Mouse (Mus musculus): ENCODE data around the gene Atp5mpl. TPM values are rescaled to one million over a fixed set of nuclear protein-coding genes. Genes with fewer than 3 reads are reported as not detected.

The Atp5mpl gene
- polyA plus RNA-seq, 1 experiment = 386 TPM

DNA sequence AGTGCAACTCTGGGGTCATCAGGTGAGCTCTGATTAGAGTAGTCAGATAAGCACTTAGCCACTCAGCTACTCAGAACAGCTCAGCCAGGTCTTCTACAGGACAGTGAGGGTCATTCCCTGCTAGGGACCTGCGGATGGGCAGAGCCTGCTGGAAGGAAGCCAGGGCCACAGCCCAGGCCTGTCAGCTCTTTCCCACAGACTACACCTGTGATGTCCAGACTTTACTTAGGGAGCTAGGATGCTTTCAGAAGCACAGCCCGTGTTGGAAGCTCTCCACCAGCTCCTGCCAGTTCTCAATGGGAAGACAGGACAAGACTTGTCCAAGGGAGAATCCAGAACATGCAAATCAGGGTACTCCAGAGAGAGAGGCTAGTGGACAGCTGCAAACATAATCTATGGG lies 32.8 kb downstream of the Atp5mpl start:
- H3K4me1 ChIP-seq (ENCODE audit: control insufficient read depth, insufficient read depth, low read length) = peaks cover 14% of the 10 kb centered on the region
- no peaks in the 10 kb centered on the region for H3K27me3 ChIP-seq (ENCODE audit: control insufficient read depth, insufficient read depth, low read length, poor library complexity, severe bottlenecking)
- no peak overlapping the region for H3K9ac ChIP-seq (ENCODE audit: low read depth, poor library complexity, severe bottlenecking)
- no peaks in the 10 kb centered on the region for H3K36me3 ChIP-seq (ENCODE audit: control insufficient read depth, insufficient read depth, low read length, poor library complexity, severe bottlenecking)
- H3K4me3 ChIP-seq (ENCODE audit: low read depth, low read length) = no peak overlapping the region
- H3K27ac ChIP-seq (ENCODE audit: insufficient read depth, low read length) = no peak overlapping the region
- TF ChIP-seq CTCF (IDR thresholded peaks at IDR 0.05; ENCODE audit: low read depth, low read length) (no peak), EP300 (IDR thresholded peaks at IDR 0.05; ENCODE audit: insufficient read depth, low read depth, low read length) (no peak), POLR2A (IDR thresholded peaks at IDR 0.05; ENCODE audit: insufficient read depth, low read length) (no peak)
- no peaks in the 10 kb centered on the region for H3K9me3 ChIP-seq (replicated peaks; ENCODE audit: control insufficient read depth, insufficient read depth, low read length, poor library complexity, severe bottlenecking)

- Histone ChIP-seq H3K27me3 (ENCODE audit: control insufficient read depth, insufficient read depth, low read length, poor library complexity, severe bottlenecking) (no peaks in the 10 kb centered on the region), H3K9me3 (replicated peaks; ENCODE audit: control insufficient read depth, insufficient read depth, low read length, poor library complexity, severe bottlenecking) (no peaks in the 10 kb centered on the region), H3K9ac (ENCODE audit: low read depth, poor library complexity, severe bottlenecking) (no peak overlapping the region), H3K4me1 (ENCODE audit: control insufficient read depth, insufficient read depth, low read length) (peaks cover 6% of the 10 kb centered on the region), H3K4me3 (ENCODE audit: low read depth, low read length) (no peak overlapping the region), H3K36me3 (ENCODE audit: control insufficient read depth, insufficient read depth, low read length, poor library complexity, severe bottlenecking) (no peaks in the 10 kb centered on the region), H3K27ac (ENCODE audit: insufficient read depth, low read length) (no peak overlapping the region)
- no peak for TF ChIP-seq CTCF (IDR thresholded peaks at IDR 0.05; ENCODE audit: low read depth, low read length)
Observed at GRCm38 (mm10) chr12:111933032-111933704, 33.6 kb downstream of the Atp5mpl start.

- Histone ChIP-seq H3K9me3 (replicated peaks; ENCODE audit: control insufficient read depth, insufficient read depth, low read length, poor library complexity, severe bottlenecking) (no peaks in the 10 kb centered on the region), H3K27ac (ENCODE audit: insufficient read depth, low read length) (no peak overlapping the region), H3K27me3 (ENCODE audit: control insufficient read depth, insufficient read depth, low read length, poor library complexity, severe bottlenecking) (no peaks in the 10 kb centered on the region), H3K9ac (ENCODE audit: low read depth, poor library complexity, severe bottlenecking) (no peak overlapping the region), H3K4me3 (ENCODE audit: low read depth, low read length) (no peak overlapping the region), H3K36me3 (ENCODE audit: control insufficient read depth, insufficient read depth, low read length, poor library complexity, severe bottlenecking) (no peaks in the 10 kb centered on the region), H3K4me1 (ENCODE audit: control insufficient read depth, insufficient read depth, low read length) (peaks cover 4% of the 10 kb centered on the region)
- TF ChIP-seq EP300 (IDR thresholded peaks at IDR 0.05; ENCODE audit: insufficient read depth, low read depth, low read length) (no peak), CTCF (IDR thresholded peaks at IDR 0.05; ENCODE audit: low read depth, low read length) (no peak), POLR2A (IDR thresholded peaks at IDR 0.05; ENCODE audit: insufficient read depth, low read length) (no peak)
Observed at GRCm38 (mm10) chr12:111932513-111932912, 34.3 kb downstream of the Atp5mpl start.

GRCm38 (mm10) chr12:111931411-111932025 lies 35.3 kb downstream of the Atp5mpl start:
- no peak overlapping the region for H3K27ac ChIP-seq (ENCODE audit: insufficient read depth, low read length)
- H3K27me3 ChIP-seq (ENCODE audit: control insufficient read depth, insufficient read depth, low read length, poor library complexity, severe bottlenecking) = no peaks in the 10 kb centered on the region
- no peak for TF ChIP-seq CTCF (IDR thresholded peaks at IDR 0.05; ENCODE audit: low read depth, low read length)
- no peak for TF ChIP-seq EP300 (IDR thresholded peaks at IDR 0.05; ENCODE audit: insufficient read depth, low read depth, low read length)
- no peak for TF ChIP-seq POLR2A (IDR thresholded peaks at IDR 0.05; ENCODE audit: insufficient read depth, low read length)
- H3K9me3 ChIP-seq (replicated peaks; ENCODE audit: control insufficient read depth, insufficient read depth, low read length, poor library complexity, severe bottlenecking) = no peaks in the 10 kb centered on the region
- no peak overlapping the region for H3K4me3 ChIP-seq (ENCODE audit: low read depth, low read length)
- no peaks in the 10 kb centered on the region for H3K36me3 ChIP-seq (ENCODE audit: control insufficient read depth, insufficient read depth, low read length, poor library complexity, severe bottlenecking)
- no peak overlapping the region for H3K9ac ChIP-seq (ENCODE audit: low read depth, poor library complexity, severe bottlenecking)
- H3K4me1 ChIP-seq (ENCODE audit: control insufficient read depth, insufficient read depth, low read length) = peaks cover 4% of the 10 kb centered on the region

- H3K36me3 ChIP-seq (ENCODE audit: control insufficient read depth, insufficient read depth, low read length, poor library complexity, severe bottlenecking) = no peaks in the 10 kb centered on the region
- no peak overlapping the region for H3K9ac ChIP-seq (ENCODE audit: low read depth, poor library complexity, severe bottlenecking)
- H3K9me3 ChIP-seq (replicated peaks; ENCODE audit: control insufficient read depth, insufficient read depth, low read length, poor library complexity, severe bottlenecking) = no peaks in the 10 kb centered on the region
- H3K4me3 ChIP-seq (ENCODE audit: low read depth, low read length) = no peak overlapping the region
- H3K4me1 ChIP-seq (ENCODE audit: control insufficient read depth, insufficient read depth, low read length) = no peaks in the 10 kb centered on the region
- TF ChIP-seq POLR2A (IDR thresholded peaks at IDR 0.05; ENCODE audit: insufficient read depth, low read length) (no peak), EP300 (IDR thresholded peaks at IDR 0.05; ENCODE audit: insufficient read depth, low read depth, low read length) (no peak)
- H3K27me3 ChIP-seq (ENCODE audit: control insufficient read depth, insufficient read depth, low read length, poor library complexity, severe bottlenecking) = no peaks in the 10 kb centered on the region
- no peak overlapping the region for H3K27ac ChIP-seq (ENCODE audit: insufficient read depth, low read length)
Observed at GRCm38 (mm10) chr12:111928411-111928966, 38.3 kb downstream of the Atp5mpl start.

DNA sequence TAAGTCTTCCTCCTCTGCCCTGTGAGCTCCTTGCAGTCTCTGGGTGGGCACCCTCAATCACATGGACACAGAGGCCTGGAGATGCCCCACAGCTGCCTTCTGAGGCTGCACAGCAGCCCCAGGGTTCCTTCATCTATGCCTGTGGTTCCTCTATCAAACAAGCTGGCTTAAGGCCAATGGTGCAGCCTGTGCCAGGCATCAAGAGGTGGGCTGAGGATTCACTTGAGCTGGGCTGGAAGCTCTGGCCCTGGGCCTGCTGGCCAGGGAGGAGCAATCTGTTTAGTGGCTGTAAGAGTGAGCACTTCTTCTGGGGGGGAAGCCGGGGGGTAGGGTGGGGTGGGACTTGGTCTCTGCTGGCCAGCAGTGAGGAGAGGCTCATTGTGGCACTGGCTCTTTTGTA lies 39.4 kb downstream of the Atp5mpl start:
- Histone ChIP-seq H3K36me3 (ENCODE audit: control insufficient read depth, insufficient read depth, low read length, poor library complexity, severe bottlenecking) (no peaks in the 10 kb centered on the region), H3K4me3 (ENCODE audit: low read depth, low read length) (no peak overlapping the region), H3K9ac (ENCODE audit: low read depth, poor library complexity, severe bottlenecking) (no peak overlapping the region), H3K9me3 (replicated peaks; ENCODE audit: control insufficient read depth, insufficient read depth, low read length, poor library complexity, severe bottlenecking) (no peaks in the 10 kb centered on the region), H3K27me3 (ENCODE audit: control insufficient read depth, insufficient read depth, low read length, poor library complexity, severe bottlenecking) (no peaks in the 10 kb centered on the region), H3K4me1 (ENCODE audit: control insufficient read depth, insufficient read depth, low read length) (no peaks in the 10 kb centered on the region), H3K27ac (ENCODE audit: insufficient read depth, low read length) (no peak overlapping the region)
- TF ChIP-seq EP300 (IDR thresholded peaks at IDR 0.05; ENCODE audit: insufficient read depth, low read depth, low read length) (no peak), POLR2A (IDR thresholded peaks at IDR 0.05; ENCODE audit: insufficient read depth, low read length) (no peak), CTCF (IDR thresholded peaks at IDR 0.05; ENCODE audit: low read depth, low read length) (no peak)
